Mouse (Mus musculus) urinary bladder, adult 18-20 months (tissue): ENCODE data around the gene Ltb.

Experiments
- DNase-seq, 2 experiments: peaks; one replicate each; pipeline ENCODE4 v3.0.0; 2022; ENCODE audit warnings: low spot score in 2 of 2, mixed read lengths in 2 of 2

The Ltb gene

DNA sequence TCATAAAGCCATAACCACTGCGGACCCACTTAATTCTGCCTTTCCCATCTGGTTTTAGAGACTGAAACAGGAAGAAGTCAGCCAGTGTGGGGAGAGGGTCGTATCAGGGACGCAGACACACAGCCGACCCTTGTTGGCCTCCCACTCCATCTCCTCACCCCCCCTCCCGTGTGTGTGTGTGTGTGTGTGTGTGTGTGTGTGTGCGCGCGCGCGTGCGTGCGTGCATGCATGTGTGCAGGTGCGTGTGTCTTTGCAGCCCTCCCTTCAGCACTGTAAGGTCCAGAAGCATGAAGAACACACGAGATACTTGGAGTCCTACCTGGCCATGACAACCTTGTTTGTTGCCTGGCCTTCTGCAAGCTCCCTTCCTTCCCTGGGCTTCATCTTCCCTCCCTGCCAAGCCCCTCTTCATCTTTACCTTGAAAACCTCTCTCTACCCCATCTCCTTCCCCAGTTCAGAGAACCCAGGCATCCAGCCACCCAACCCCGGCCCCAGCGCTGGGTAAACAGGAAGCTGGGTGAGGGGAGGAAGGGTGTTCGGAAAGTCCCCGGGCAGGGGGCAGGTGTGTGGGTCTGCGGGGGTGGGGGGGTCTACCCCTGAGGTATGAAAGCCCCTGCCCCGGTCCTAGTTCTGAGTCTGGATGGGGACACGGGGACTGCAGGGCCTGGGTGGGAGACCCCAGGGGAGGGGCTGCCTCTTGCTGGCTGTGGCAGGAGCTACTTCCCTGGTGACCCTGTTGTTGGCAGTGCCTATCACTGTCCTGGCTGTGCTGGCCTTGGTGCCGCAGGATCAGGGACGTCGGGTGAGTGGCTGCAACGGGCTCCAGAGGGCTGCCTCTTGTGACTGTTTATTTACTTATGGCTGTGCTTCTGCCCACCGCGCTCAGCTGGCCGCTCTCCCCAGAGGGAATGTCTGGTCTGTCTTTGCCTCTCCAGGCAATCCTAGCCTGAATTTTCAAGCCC lies at the start of gene Ltb:
Gene Ltb (plus strand): TSS at position 559 of the 963 bp plus-strand sequence.
- DNase-seq = no peak

- no peak for DNase-seq
These were observed 48.1 kb upstream of the Ltb start for GRCm38 (mm10) chr17:35146139-35146538.

DNA sequence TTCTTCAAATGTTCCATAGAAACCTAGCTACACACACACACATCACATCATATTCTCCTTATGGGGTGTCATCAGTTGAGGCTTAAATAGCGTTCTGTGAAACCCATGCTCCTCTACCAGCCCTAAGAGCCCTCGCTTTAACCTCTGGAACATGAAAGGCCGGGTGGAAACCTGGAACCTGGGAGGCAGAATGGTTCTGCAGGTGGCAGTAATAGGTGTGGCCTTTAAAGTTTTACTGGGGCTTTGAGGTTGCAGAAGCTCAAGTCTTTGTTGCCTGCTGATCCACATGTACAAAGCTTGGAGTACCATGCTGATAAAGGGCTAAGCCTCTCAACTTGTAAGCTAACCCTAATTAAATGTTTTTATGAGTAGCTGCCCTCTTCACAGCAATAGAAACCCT lies 46.9 kb upstream of the Ltb start:
- DNase-seq = no peak

- no peak for DNase-seq
These were observed 46.2 kb upstream of the Ltb start for GRCm38 (mm10) chr17:35147922-35148639.

- DNase-seq = no peak
These were observed 42.1 kb upstream of the Ltb start for GRCm38 (mm10) chr17:35152121-35152520.

GRCm38 (mm10) chr17:35153077-35153476 lies 41.2 kb upstream of the Ltb start:
- no peak for DNase-seq

DNA sequence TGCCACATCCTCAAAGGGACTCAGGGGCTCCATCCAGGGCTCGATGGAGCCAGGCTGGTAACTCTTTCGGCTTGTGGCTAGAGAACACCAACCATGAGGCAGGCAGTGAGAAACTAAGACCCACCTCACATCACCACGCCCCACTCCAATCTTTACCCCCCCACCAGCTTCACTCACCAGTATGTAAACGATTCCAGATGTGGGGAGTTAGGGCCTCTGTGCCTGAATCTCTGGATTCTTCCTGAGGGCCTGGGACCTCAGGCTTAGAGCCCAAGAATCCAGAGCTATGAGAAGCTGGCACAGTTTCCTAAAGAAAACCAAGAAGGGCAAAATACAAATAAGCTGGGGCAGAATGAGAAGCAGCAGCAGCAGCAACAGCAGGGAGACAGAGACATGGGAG lies 40.3 kb upstream of the Ltb start:
- no peak for DNase-seq

GRCm38 (mm10) chr17:35154616-35155015 lies 39.6 kb upstream of the Ltb start:
- no peak for DNase-seq

DNA sequence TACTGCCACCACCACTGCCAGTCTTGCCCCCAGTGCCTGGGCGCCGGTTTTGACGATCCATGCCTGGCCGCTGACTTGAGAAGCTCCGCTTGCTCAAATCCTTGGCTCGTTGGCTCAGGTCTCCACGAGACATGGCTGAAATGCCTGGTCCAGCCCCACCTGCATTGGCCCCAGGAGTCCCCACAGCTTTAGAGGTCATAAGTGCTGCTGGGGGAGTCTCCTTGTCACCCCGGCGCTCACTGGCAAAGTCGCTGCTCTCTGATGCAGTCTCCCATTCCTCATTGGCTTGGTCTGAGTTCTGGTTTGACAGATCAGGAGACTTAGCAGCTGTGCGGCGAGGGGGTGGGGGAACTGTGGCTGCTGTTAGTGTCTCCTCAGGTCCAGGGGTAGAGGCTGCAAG lies 38.8 kb upstream of the Ltb start:
- no peak for DNase-seq

DNA sequence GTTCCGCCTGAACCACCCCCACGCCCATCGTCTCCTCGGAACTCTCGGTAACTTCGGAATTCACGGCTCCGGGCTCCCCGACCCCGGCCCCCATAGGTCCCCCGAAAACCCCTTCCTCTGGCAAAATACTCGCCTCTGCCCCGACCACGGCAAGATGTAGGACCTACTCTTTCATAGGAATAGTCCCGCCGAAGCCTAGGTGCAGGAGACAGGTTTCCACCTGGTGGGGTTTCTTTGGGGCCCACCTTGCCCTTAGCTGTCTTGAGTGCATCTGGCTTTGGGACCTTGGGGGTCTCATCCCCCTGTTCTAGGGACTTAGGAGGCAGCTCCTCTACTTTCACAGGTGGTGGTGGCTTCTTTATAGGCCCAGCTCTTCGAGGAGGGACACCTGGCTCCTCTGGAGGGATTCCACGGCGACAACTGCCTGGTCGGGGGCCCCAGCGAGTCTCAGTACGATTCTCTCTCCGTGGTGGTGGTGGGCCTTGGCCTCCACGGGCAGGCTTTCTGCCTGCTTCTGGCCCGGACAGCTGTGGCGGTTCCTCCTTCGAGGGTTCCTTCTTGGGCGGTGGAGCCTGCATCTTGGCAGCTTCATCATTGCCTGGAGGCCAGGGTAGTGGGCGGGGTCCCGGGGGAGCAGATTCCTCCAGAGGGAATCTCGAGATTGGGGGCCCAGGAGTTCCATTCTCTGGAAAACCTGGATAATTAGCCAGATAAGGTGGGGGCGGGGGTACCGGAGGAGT lies 37.6 kb upstream of the Ltb start:
- DNase-seq = no peak

GRCm38 (mm10) chr17:35157254-35157653 lies 37.0 kb upstream of the Ltb start:
- DNase-seq = no peak

GRCm38 (mm10) chr17:35157661-35158175 lies 36.5 kb upstream of the Ltb start:
- DNase-seq = no peak

GRCm38 (mm10) chr17:35158850-35159593 lies 35.2 kb upstream of the Ltb start:
- no peak for DNase-seq

- DNase-seq = no peak
These were observed 34.6 kb upstream of the Ltb start for GRCm38 (mm10) chr17:35159638-35160037.

- no peak for DNase-seq
These were observed 32.8 kb upstream of the Ltb start for GRCm38 (mm10) chr17:35161421-35161820.

DNA sequence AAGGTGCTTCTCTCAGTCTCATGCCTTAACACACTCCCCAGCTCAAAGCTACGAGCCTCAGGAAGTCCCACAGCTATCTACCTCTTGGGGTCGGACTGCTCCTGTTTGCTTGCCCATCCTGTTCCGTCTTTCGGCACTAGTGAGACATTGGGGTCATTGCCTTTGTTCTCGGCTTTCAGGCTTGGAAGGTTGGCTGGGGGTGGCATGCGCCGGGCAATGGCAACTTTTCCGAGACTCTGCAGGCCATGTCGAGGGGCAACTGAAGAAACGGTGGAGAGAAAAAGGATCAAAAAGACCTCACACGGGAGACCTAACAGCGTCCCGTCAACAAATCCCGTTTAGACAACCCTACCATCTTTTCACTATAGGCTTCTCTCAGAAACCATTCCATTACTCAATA lies 32.1 kb upstream of the Ltb start:
- DNase-seq = no peak

DNA sequence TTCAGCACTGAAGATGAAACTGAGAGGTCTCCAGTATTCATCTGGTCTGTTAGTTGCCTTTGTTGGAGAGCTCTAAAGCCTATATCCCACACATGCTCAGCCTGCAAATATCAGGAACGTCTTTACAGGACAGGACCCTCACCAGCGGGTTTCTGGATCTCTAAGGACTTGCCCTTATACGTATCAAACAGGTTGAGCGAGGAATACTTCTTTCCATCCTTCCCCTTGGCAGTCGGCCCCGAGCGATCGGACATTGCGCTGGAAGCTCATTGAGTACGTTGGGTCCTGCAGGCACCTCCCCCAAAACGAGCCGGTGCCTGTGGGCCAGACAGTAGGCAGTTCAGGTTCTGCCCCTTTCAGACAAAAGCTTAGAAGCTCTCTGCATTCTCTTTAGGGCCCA lies 31.5 kb upstream of the Ltb start:
- no peak for DNase-seq

GRCm38 (mm10) chr17:35163326-35164081 lies 30.7 kb upstream of the Ltb start:
- no peak for DNase-seq

DNA sequence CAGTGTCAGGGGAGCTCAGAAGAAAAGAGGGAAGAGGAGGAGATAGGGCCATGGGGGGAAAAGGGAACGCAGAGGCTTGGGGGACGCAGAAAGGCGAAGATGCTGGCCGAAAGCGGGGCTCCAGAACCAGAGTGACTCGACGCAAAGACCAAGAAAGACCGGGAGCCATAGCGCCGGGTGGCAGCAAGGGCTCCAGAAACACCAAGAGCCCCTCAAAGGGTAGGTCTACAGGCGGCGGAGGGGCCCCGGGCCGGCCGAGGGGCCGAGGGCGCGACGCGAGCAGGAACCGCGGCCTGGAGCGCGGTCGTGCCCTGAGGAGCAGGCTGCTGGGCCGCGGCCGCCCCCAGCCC lies 30.0 kb upstream of the Ltb start:
- DNase-seq = no peak

- DNase-seq = peak; percentile 91 to 96
These were observed 29.4 kb upstream of the Ltb start, which contains the start of gene Prrc2a for GRCm38 (mm10) chr17:35164568-35165450. TSS of gene Prrc2a (minus strand) at chr17:35164897.
